Mouse (Mus musculus): Measurements from ENCODE around the gene Srsf9. TPM values are rescaled to one million over a fixed set of nuclear protein-coding genes. Genes with fewer than 3 reads are reported as not detected.

Gene Srsf9
- total and polyA plus RNA-seq, 2 experiments from 2014 or later = 41.1 to 67.5 TPM

DNA sequence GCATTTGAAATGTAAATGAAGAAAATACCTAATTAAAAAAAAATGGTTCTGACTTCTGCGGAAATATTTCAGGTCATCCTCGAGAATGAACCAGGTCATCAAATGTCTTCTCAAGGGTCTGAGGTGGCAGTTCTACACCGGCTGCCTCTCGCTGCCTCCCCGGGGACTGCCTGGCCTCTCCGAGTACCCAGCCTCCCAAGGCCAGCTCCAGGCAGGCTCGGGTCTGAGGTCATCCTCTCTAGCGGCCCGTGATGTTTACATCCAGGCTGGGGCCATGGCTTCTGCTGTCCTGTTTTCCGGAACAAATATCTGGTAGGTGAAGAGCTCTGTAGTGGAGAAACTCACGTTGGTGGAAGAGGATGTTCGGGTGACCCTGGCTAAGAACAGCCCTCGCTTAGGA is 28.1 kb downstream of the Srsf9 start:
- H3K27me3 ChIP-seq (ENCODE audit: control insufficient read depth, insufficient read depth, low read length) = no peaks in the 10 kb centered on the region
- no peaks in the 10 kb centered on the region for H3K36me3 ChIP-seq (replicated peaks; ENCODE audit: control insufficient read depth, insufficient read depth, low read length)
- H3K9me3 ChIP-seq (replicated peaks; ENCODE audit: control insufficient read depth, low read length) = no peaks in the 10 kb centered on the region
- no peak overlapping the region for H3K9ac ChIP-seq (replicated peaks; ENCODE audit: low read depth, low read length)
- H3K4me1 ChIP-seq (ENCODE audit: control insufficient read depth, insufficient read depth) = no peaks in the 10 kb centered on the region
- no peak for DNase-seq (ENCODE audit: low spot score)
- no peak for ATAC-seq (ENCODE audit: insufficient read depth, low read depth)
- WGBS = 48% methylated on average over 13 of the region's 13 CpGs
- H3K4me2 ChIP-seq (ENCODE audit: low read depth, low read length) = no peak overlapping the region
- H3K4me3 ChIP-seq (ENCODE audit: low read depth, low read length) = no peak overlapping the region
- no peak overlapping the region for H3K27ac ChIP-seq (ENCODE audit: low read depth)
- TF ChIP-seq EP300 (IDR thresholded peaks at IDR 0.05; ENCODE audit: low read depth) (no peak), CTCF (IDR thresholded peaks at IDR 0.05; ENCODE audit: low read depth) (no peak)

- Histone ChIP-seq H3K4me2 (ENCODE audit: low read depth, low read length) (no peak overlapping the region), H3K27me3 (ENCODE audit: control insufficient read depth, insufficient read depth, low read length) (no peaks in the 10 kb centered on the region), H3K9ac (replicated peaks; ENCODE audit: low read depth, low read length) (no peak overlapping the region), H3K9me3 (replicated peaks; ENCODE audit: control insufficient read depth, low read length) (no peaks in the 10 kb centered on the region), H3K36me3 (replicated peaks; ENCODE audit: control insufficient read depth, insufficient read depth, low read length) (no peaks in the 10 kb centered on the region), H3K4me3 (ENCODE audit: low read depth, low read length) (no peak overlapping the region), H3K27ac (ENCODE audit: low read depth) (no peak overlapping the region), H3K4me1 (ENCODE audit: control insufficient read depth, insufficient read depth) (no peaks in the 10 kb centered on the region)
- DNase-seq (ENCODE audit: low spot score) = peak; percentile 75
- 4% methylated on average over 12 of the region's 12 CpGs for WGBS
- no peak for TF ChIP-seq EP300 (IDR thresholded peaks at IDR 0.05; ENCODE audit: low read depth)
- peak; percentile 91 for TF ChIP-seq CTCF (IDR thresholded peaks at IDR 0.05; ENCODE audit: low read depth)
- peak; percentile 76; the same call in 1 of the 2 replicates for ATAC-seq (ENCODE audit: insufficient read depth, low read depth)
Measured at GRCm38 (mm10) chr5:115358872-115359271, 31.9 kb downstream of the Srsf9 start.

GRCm38 (mm10) chr5:115359438-115359837 is 32.5 kb downstream of the Srsf9 start:
- Histone ChIP-seq H3K36me3 (replicated peaks; ENCODE audit: control insufficient read depth, insufficient read depth, low read length) (no peaks in the 10 kb centered on the region), H3K9ac (replicated peaks; ENCODE audit: low read depth, low read length) (no peak overlapping the region), H3K4me2 (ENCODE audit: low read depth, low read length) (no peak overlapping the region), H3K9me3 (replicated peaks; ENCODE audit: control insufficient read depth, low read length) (no peaks in the 10 kb centered on the region), H3K27ac (ENCODE audit: low read depth) (no peak overlapping the region), H3K4me1 (ENCODE audit: control insufficient read depth, insufficient read depth) (no peaks in the 10 kb centered on the region), H3K4me3 (ENCODE audit: low read depth, low read length) (no peak overlapping the region), H3K27me3 (ENCODE audit: control insufficient read depth, insufficient read depth, low read length) (no peaks in the 10 kb centered on the region)
- ATAC-seq (ENCODE audit: insufficient read depth, low read depth) (no peak), DNase-seq (ENCODE audit: low spot score) (no peak)
- TF ChIP-seq EP300 (IDR thresholded peaks at IDR 0.05; ENCODE audit: low read depth) (no peak), CTCF (IDR thresholded peaks at IDR 0.05; ENCODE audit: low read depth) (no peak)
- 80% methylated on average over 8 of the region's 8 CpGs for WGBS

GRCm38 (mm10) chr5:115359851-115360372 is 32.9 kb downstream of the Srsf9 start:
- ATAC-seq (ENCODE audit: insufficient read depth, low read depth) = no peak
- Histone ChIP-seq H3K9ac (replicated peaks; ENCODE audit: low read depth, low read length) (no peak overlapping the region), H3K27me3 (ENCODE audit: control insufficient read depth, insufficient read depth, low read length) (no peaks in the 10 kb centered on the region), H3K27ac (ENCODE audit: low read depth) (no peak overlapping the region), H3K4me2 (ENCODE audit: low read depth, low read length) (no peak overlapping the region), H3K36me3 (replicated peaks; ENCODE audit: control insufficient read depth, insufficient read depth, low read length) (no peaks in the 10 kb centered on the region), H3K9me3 (replicated peaks; ENCODE audit: control insufficient read depth, low read length) (no peaks in the 10 kb centered on the region), H3K4me1 (ENCODE audit: control insufficient read depth, insufficient read depth) (no peaks in the 10 kb centered on the region), H3K4me3 (ENCODE audit: low read depth, low read length) (no peak overlapping the region)
- TF ChIP-seq EP300 (IDR thresholded peaks at IDR 0.05; ENCODE audit: low read depth) (no peak), CTCF (IDR thresholded peaks at IDR 0.05; ENCODE audit: low read depth) (no peak)
- 63% methylated on average over 5 of the region's 5 CpGs for WGBS
- DNase-seq (ENCODE audit: low spot score) = no peak

- 29% methylated on average over 7 of the region's 7 CpGs for WGBS
- Histone ChIP-seq H3K4me1 (ENCODE audit: control insufficient read depth, insufficient read depth) (no peaks in the 10 kb centered on the region), H3K9me3 (replicated peaks; ENCODE audit: control insufficient read depth, low read length) (no peaks in the 10 kb centered on the region), H3K4me2 (ENCODE audit: low read depth, low read length) (no peak overlapping the region), H3K9ac (replicated peaks; ENCODE audit: low read depth, low read length) (no peak overlapping the region), H3K36me3 (replicated peaks; ENCODE audit: control insufficient read depth, insufficient read depth, low read length) (no peaks in the 10 kb centered on the region), H3K27me3 (ENCODE audit: control insufficient read depth, insufficient read depth, low read length) (no peaks in the 10 kb centered on the region), H3K4me3 (ENCODE audit: low read depth, low read length) (no peak overlapping the region), H3K27ac (ENCODE audit: low read depth) (no peak overlapping the region)
- no peak for DNase-seq (ENCODE audit: low spot score)
- TF ChIP-seq CTCF (IDR thresholded peaks at IDR 0.05; ENCODE audit: low read depth) (no peak), EP300 (IDR thresholded peaks at IDR 0.05; ENCODE audit: low read depth) (no peak)
- ATAC-seq (ENCODE audit: insufficient read depth, low read depth) = no peak
Measured at GRCm38 (mm10) chr5:115362216-115362615, 35.2 kb downstream of the Srsf9 start.
